Mouse (Mus musculus) kidney, adult 11 months (tissue): ENCODE results near the gene Mtfr2.

Experiments
- DNase-seq: peaks from one replicate; pipeline ENCODE4 v3.0.0; 2022

Mtfr2 gene

DNA sequence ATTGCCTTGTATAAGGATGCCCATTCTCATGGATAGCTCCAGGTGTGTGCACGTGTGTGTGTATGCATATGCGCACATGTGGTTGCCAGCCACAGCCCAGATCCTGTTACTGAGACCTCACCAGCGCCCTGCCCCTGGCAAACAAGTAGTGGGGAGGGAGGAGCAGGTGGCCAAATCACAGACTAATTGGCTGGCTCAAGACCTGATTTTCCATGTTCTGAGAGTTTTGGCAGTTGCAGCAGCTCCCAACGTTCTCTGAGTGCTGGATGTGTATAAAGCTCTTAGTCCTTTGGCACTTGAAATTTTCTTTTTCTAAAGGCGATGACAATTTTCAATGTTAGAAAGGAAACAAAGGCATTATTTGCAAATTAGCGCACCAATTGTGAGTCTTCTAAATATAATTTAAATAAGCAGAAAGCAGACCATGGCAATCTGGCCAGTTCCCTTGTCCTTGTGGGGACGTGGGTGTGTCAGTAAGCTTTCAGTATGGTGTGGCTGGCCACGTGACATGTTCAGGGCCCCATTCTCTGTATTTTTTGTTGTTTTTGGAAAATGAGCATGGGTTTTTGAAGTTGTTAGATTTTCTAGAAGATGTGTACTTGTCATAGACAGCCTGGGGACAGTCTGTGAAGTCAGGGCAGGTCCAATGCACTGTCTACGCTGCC lies 31.6 kb downstream of the Mtfr2 start:
- DNase-seq: no peak

DNA sequence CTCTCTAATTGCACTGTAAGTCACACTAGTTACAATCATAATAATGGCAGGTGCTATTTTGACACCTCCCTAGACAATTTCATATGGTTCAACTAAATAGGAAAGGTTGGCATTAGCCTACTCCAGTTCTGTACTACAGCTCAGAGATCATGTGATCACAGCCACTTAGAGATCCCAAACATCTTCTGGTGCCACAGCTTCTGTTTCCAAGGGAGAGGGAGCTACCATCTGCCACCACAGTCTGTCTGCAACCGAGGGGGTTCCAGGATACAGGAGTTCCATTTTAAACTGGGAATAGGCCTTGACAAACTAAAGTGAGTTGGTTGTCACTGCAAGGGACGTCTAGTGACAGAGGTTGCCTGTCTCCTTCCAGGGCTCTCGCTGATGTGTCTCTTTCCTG lies 33.2 kb downstream of the Mtfr2 start:
- no peak for DNase-seq

DNA sequence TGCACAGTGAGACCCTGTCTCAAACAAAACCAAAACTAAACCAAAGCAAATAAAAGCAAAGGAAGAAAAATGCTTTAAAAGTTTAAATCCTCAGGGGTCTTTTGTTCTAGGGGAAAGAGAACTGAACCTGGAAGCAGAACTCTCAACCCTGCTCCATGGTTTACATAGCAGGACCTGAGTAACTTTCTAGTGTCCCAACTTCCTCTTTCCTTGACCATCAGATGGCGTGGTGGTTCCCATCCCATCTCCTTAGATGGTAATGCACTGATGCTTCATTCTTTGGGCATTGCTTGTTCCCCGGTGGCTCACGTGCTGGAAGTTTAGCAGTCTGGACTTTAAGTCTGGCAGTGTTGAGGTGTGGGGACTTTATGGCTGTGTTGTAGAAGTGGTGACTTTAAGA lies 33.8 kb downstream of the Mtfr2 start:
- no peak for DNase-seq

DNA sequence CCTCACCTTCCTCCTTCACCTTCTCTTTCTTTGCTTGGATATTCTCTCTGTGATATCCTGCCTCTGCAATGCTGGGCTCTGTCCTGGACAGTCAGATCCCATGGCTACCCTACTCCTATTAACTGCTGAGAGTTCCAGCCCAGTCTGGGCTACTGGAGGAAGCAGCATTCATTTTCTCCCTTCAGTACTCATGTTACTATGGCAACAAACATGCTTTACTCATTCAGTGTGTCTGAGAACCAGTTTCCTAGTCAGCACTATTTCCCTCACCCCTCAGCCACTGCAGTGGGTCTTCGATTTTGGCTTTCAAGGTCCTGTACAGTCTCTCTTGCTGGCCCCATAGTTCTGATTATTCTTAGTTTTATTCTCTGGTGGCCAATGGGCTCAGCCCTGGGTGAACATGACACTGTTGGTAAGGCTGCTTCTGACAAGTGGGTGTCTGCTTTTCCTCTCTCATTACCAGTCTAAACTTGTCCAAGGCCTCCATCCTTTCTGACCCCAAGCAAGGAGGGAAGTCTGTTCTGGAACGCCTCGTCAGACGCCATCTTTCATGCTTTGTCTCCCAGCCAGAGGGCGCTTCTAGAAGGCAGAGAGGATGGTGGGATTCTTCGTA lies 35.3 kb downstream of the Mtfr2 start:
- DNase-seq: no peak

DNA sequence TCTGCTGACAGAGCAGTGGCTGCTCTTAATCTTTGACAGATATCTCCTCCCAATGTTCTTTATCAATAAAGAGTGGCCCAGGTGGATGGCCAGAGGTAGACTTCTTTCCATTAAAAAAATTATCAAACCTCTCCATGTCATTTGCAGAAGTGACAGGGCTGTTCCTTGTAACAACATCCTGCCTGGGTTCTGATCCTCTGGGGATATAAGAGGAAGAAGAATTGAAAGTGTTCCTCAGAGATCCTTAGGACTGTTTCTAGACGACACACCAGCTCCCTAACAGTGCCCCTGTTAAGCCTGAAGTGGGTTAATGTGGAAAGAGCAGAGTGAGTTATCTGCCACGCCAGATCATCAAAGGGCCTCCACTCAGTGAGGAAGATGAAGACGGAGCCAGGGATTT lies 43.0 kb downstream of the Mtfr2 start:
- no peak for DNase-seq

DNA sequence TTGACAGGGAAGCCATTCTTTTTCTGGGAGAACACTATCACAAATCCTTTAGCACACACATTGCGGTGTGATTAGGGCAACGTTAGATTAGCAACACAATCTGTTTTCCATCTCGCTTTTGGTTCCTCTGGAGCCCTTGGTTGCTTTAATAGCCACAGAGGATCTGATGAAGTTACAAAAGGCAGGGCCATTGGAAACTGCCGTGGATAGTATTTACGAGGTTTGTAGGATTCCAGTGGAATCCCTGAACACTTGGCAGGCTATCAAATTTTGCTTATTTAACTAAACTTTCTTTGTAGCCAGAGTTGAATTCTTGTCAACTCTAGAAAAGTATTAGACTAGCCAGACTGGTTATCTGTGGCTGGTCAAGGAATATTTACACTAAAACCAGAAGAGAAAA lies 47.2 kb downstream of the Mtfr2 start:
- no peak for DNase-seq

DNA sequence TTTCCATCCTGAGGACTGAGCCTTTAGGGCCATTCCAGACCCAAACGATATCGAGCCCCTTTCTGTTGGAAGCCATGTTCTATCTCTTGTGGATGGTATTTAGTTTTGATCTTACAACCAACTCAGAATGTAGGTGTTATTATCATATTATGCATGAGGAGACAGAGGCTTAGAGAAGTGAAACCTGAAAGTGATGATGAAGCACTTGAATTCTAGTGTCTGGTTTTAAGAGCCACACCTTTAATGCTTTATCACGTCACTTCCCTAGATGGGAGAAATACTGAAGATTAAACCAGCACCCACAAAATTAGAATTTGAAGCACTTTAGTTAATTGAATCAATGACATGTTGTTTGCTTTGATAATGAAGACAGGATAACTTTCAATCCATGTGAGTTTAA lies 48.2 kb downstream of the Mtfr2 start:
- DNase-seq: no peak

DNA sequence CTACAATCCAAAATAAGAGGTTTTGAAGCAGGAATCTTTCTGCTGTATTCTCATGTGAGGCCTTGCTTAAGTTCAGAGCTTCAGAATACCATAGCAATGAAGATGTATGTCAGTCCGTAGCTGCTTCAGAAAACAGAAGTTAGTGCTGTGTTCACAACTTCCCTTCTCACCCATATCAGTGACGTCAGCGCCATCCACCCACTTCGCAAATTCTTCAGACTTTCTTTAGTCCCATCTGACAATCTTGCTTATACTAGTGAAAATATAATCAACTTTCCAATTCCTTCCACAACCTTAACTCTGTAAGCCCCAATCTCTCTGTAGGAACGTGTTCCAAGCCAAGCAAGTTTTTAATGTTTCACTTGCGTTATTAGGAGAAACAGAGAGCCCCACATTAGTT lies 50.7 kb downstream of the Mtfr2 start:
- DNase-seq: no peak

DNA sequence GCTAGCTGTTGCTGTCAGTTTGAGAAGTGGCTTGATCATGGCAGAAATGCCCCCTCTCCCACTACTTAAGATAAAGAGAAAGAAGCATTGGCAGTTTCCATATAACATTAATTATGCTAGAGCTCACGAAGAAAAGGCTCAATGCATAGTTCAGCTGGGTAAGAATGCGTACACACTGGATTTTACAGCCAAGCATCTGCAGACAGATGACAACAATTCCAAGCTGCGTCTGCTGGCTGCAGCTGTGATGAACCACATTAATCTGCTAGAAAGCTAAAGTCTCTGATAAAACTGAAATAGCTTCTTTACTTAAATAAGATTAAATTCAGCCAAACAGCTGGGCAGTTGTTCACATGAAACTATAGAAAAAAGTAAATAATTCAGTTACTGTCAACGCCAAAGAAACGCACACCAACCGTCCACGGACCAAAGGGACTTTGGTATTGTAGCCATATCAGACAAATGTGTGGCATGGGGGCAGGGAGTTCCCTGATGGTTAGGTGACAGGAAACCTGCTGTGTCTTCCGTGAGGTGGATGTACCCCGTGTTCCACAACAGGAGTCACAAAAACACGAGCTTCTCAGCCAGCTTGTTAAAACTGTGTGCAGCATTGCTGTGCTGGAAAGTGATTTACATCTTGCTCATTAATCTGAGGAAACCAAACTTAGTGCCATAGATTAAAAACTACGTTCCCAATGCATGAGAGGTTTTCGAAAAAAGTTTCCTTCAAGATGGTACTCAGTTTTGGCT lies 51.2 kb downstream of the Mtfr2 start:
- DNase-seq: no peak

DNA sequence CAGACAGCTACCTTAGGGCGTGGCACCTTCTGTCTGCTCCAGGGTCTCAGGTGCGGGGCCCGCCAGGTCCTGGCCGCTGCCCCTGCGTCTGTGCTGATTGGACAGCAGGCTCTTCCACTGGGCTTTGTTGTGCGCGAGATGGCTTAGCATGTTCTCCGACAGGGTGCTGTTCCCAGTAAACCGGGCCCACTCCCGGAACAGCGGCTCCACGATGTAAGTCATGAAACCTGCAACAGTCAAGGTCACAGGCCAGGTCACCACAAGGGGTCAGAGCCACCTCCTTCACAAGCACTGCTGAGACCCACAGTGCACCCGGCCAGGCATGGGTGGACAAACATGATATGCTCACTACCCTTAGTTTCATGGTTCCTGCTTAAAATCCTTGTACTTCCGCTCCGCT lies 52.8 kb downstream of the Mtfr2 start:
- no peak for DNase-seq

DNA sequence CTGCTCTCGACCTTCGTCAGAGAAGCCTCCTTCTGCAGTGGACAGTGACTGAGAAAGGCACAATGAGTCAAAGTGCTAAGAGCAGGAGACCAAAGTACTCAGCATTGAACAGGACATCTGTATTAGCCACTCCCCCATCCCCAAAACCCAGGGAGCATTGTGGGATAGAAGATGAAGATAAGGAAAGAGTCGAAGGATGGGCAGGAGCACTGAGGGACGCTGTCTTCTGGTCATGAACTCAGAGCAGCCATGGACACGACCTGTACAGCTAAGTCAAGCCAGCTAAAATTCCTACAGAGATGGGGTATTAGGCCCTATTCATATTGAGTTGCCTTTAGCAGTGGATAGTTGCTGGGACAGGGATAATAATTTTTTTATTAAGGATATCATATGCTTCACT lies 55.4 kb downstream of the Mtfr2 start:
- DNase-seq: no peak

DNA sequence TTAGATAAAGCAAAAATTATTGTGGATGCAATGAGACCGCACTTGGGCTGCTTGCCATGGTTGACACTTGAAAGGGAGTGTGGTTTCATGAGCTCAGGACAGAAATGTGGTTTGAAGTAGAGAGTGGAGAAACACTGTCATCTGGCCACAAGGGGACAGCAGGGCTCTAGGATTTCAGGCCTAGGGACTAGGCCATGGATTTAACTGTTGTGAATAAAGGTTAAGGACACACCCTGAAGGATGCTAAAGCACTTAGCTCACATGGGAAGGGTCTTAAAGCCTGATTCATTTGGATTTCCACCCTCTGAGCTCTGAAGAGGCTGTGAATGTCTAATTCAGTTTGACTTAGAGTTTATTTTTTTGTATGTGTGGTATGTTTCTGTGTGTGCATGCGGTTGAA lies 57.9 kb downstream of the Mtfr2 start:
- DNase-seq: peak; percentile 25

DNA sequence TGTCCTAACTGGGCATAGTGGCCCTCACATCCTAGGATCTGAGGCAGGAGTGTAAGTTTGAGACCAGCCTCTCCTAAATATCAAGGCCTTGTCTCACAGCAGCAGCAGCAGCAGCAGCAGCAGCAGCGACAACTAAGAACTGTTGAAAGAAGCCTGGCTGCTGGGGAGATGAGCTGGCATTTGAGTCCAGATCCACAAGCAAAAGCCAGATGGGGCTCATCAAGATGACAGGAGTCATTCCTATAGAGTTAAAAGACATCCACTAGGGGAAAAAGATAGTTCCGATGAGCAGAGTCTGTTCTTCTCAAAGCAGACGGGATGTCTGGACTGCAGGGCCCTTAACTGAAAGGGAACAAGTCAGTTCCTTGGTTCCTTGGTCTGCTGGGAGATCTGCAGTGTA lies 60.8 kb downstream of the Mtfr2 start:
- DNase-seq: no peak

DNA sequence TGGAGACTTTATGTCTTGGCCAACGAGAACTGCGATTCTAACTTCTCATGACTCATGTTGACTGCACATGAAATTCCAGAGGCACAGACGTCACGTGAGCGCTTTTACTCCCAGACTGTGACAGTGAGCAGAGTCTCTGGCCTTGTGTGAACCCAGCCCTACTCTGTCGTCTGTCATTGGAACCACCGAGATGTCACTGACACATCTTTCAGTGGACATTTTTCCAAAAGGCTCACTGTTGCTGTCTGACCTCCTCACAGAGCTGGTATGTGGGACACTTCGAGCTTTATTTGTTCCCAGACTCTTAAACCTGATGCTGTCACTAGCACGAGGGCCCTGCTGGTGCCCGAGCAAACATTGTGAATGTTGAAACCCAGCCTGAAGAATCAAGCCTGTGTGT lies 61.6 kb downstream of the Mtfr2 start:
- no peak for DNase-seq
